In genomic region chr11:20214779-20215178, GRCm38 (mm10) we compare ENCODE assay signal across 7 mouse cellular contexts. TPM values are rescaled to one million over a fixed set of nuclear protein-coding genes. Genes with fewer than 3 reads are reported as not detected.
DNase-seq lines count a peak whose midpoint lies in the region; ATAC-seq and TF ChIP-seq lines count a peak whose summit lies in the region.

No protein-coding gene starts in this region.

- ATAC-seq in kidney, embryonic 16.5 days (ENCODE audit: low FRiP score, low TSS enrichment) = no peak
- 0 out of 2 replicates have a peak, but pooled peaks have one; percentile 33 for ATAC-seq in neutrophil, adult 5-6 weeks (ENCODE audit: extremely low read depth, insufficient number of reproducible peaks, low FRiP score, poor library complexity, severe bottlenecking)
- ATAC-seq in hindbrain, embryonic 14.5 days (ENCODE audit: low FRiP score) = no peak
- ATAC-seq in forebrain, embryonic 15.5 days (replicated peaks) = no peak

- TF ChIP-seq CTCF in cortical plate, adult 2 months (IDR thresholded peaks at IDR 0.05; ENCODE audit: extremely low read depth, insufficient read depth, low read length) = 0 out of 2 replicates have a peak, but pooled peaks have one; percentile 24

- H3K27ac ChIP-seq in kidney, embryonic 16.5 days (ENCODE audit: low read length) = no peak overlapping the region
- no peak overlapping the region for H3K27ac ChIP-seq in cortical plate, adult 2 months (ENCODE audit: insufficient read depth, low read length)
- H3K27ac ChIP-seq in hindbrain, embryonic 14.5 days = no peak overlapping the region
- no peak overlapping the region for H3K27ac ChIP-seq in forebrain, embryonic 15.5 days (replicated peaks)

- H3K4me1 ChIP-seq in kidney, embryonic 16.5 days (ENCODE audit: insufficient read depth, low read length) = peaks cover 15% of the 10 kb centered on the region
- peaks cover 3% of the 10 kb centered on the region for H3K4me1 ChIP-seq in cortical plate, adult 2 months (ENCODE audit: control insufficient read depth, insufficient read depth, low read length)
- H3K4me1 ChIP-seq in hindbrain, embryonic 14.5 days (replicated peaks; ENCODE audit: control insufficient read depth, insufficient read depth, low read length) = peaks cover 4% of the 10 kb centered on the region; the same call in 1 of the 2 replicates
- peaks cover 6% of the 10 kb centered on the region; the same call in 1 of the 2 replicates for H3K4me1 ChIP-seq in forebrain, embryonic 15.5 days

- H3K4me3 ChIP-seq in kidney, embryonic 16.5 days (ENCODE audit: low read length) = no peak overlapping the region
- H3K4me3 ChIP-seq in cortical plate, adult 2 months (ENCODE audit: insufficient read depth, low read length) = no peak overlapping the region
- H3K4me3 ChIP-seq in hindbrain, embryonic 14.5 days (replicated peaks; ENCODE audit: low read length) = no peak overlapping the region
- no peak overlapping the region for H3K4me3 ChIP-seq in forebrain, embryonic 15.5 days

- no peak for TF ChIP-seq POLR2A in cortical plate, adult 2 months (IDR thresholded peaks at IDR 0.05; ENCODE audit: extremely low read depth, insufficient read depth, low read length)

- no peak overlapping the region for H3K9ac ChIP-seq in kidney, embryonic 16.5 days (replicated peaks; ENCODE audit: low read length)
- H3K9ac ChIP-seq in hindbrain, embryonic 14.5 days = no peak overlapping the region
- no peak overlapping the region for H3K9ac ChIP-seq in forebrain, embryonic 15.5 days (replicated peaks)

- H3K4me2 ChIP-seq in kidney, embryonic 16.5 days (replicated peaks; ENCODE audit: low read depth, low read length) = no peak overlapping the region
- H3K4me2 ChIP-seq in hindbrain, embryonic 14.5 days (replicated peaks) = no peak overlapping the region
- H3K4me2 ChIP-seq in forebrain, embryonic 15.5 days (replicated peaks) = no peak overlapping the region

- WGBS in kidney, embryonic 16.5 days = 97% methylated on average over 1 of the region's 1 CpGs
- WGBS in hindbrain, embryonic 14.5 days = 94% methylated on average over 1 of the region's 1 CpGs
- WGBS in forebrain, embryonic 15.5 days = 100% methylated on average over 1 of the region's 1 CpGs

- no peaks in the 10 kb centered on the region for H3K27me3 ChIP-seq in kidney, embryonic 16.5 days (ENCODE audit: insufficient read depth, low read length)
- H3K27me3 ChIP-seq in hindbrain, embryonic 14.5 days (ENCODE audit: control insufficient read depth, insufficient read depth, low read length) = no peaks in the 10 kb centered on the region
- H3K27me3 ChIP-seq in forebrain, embryonic 15.5 days = no peaks in the 10 kb centered on the region

- peaks cover 26% of the 10 kb centered on the region for H3K36me3 ChIP-seq in kidney, embryonic 16.5 days (ENCODE audit: insufficient read depth, low read length)
- H3K36me3 ChIP-seq in hindbrain, embryonic 14.5 days (replicated peaks; ENCODE audit: control insufficient read depth, insufficient read depth) = peaks cover 46% of the 10 kb centered on the region
- peaks cover 35% of the 10 kb centered on the region for H3K36me3 ChIP-seq in forebrain, embryonic 15.5 days

- H3K9me3 ChIP-seq in kidney, embryonic 16.5 days (ENCODE audit: low read length) = no peaks in the 10 kb centered on the region
- no peaks in the 10 kb centered on the region for H3K9me3 ChIP-seq in hindbrain, embryonic 14.5 days (ENCODE audit: control insufficient read depth, low read length)
- no peaks in the 10 kb centered on the region for H3K9me3 ChIP-seq in forebrain, embryonic 15.5 days

- peak; percentile 44 to 56 for DNase-seq in kidney, postnatal 25 days
- peak; percentile 66 for DNase-seq in ES-CJ7 (ENCODE audit: low read depth, low spot score)
- no peak for DNase-seq in hindbrain, embryonic 14.5 days (ENCODE audit: low spot score)

RNA-seq across cellular contexts. Expression of gene Rab1a, which starts 13.5 kb away (rescaled TPM):
- 261 and 265 TPM in 2 replicates for polyA plus RNA-seq in kidney, embryonic 16.5 days (2015; fragmentation: Nextera tagmentation; extraction: Ambion mirVana)
- polyA plus RNA-seq in cortical plate, adult 2 months (2012; rRNA removed) = 189 and 195 TPM in 2 replicates
- 93.7 and 116 TPM in 2 replicates for total RNA-seq in neutrophil, adult 5-6 weeks (2017)
- 284 and 292 TPM in 2 replicates for polyA plus RNA-seq in hindbrain, embryonic 14.5 days (2014; fragmentation: Nextera tagmentation; extraction: Ambion mirVana)
- polyA plus RNA-seq in forebrain, embryonic 15.5 days (2015; fragmentation: Nextera tagmentation; extraction: Ambion mirVana) = 308 and 314 TPM in 2 replicates

RNA-seq across cellular contexts. Expression of gene Cep68, which starts 34.5 kb away (rescaled TPM):
- polyA plus RNA-seq in kidney, embryonic 16.5 days (2015; fragmentation: Nextera tagmentation; extraction: Ambion mirVana) = 35.1 and 40.5 TPM in 2 replicates
- polyA plus RNA-seq in cortical plate, adult 2 months (2012; rRNA removed) = 17.3 and 17.8 TPM in 2 replicates
- total RNA-seq in neutrophil, adult 5-6 weeks (2017) = 30.8 and 34.4 TPM in 2 replicates
- 28.7 and 29.6 TPM in 2 replicates for polyA plus RNA-seq in hindbrain, embryonic 14.5 days (2014; fragmentation: Nextera tagmentation; extraction: Ambion mirVana)
- polyA plus RNA-seq in forebrain, embryonic 15.5 days (2015; fragmentation: Nextera tagmentation; extraction: Ambion mirVana) = 26.3 and 28.8 TPM in 2 replicates
